Mouse (Mus musculus) left cerebral cortex, postnatal 4 days (tissue): ENCODE results near the gene Arhgap9. TPM values are rescaled to one million over a fixed set of nuclear protein-coding genes. Genes with fewer than 3 reads are reported as not detected.

ENCODE experiments used
- total RNA-seq, 2 experiments: library from RNA; stranded (reverse); gene quantifications; 2 replicates each; pipeline ENCODE4 v1.2.3; 2021

Gene Arhgap9
- total RNA-seq, 2 experiments from 2014 or later, result 0.56 to 1.1 TPM

Other genes starting within 250 kb of the Arhgap9 start
- 100 to 1,000 TPM; 384 to 394 TPM for gene Agap2, start 246.7 kb upstream of the Arhgap9 start, total RNA-seq
- gene Os9, start 200.8 kb upstream of the Arhgap9 start, total RNA-seq, result 10 to 100 TPM; 86.3 to 90.7 TPM
- 100 to 1,000 TPM in 1 of 2 experiments, 10 to 100 TPM in 1; 99.8 to 109 TPM for gene B4galnt1, start 156.7 kb upstream of the Arhgap9 start, total RNA-seq
- under 1 TPM; 0.83 to 0.88 TPM for gene Slc26a10, start 141.3 kb upstream of the Arhgap9 start, total RNA-seq
- gene Arhgef25, start 131.9 kb upstream of the Arhgap9 start, total RNA-seq, result 10 to 100 TPM; 70.5 to 75.6 TPM
- 100 to 1,000 TPM; 184 to 207 TPM for gene Dtx3, start 126.2 kb upstream of the Arhgap9 start, total RNA-seq
- gene Pip4k2c, start 110.4 kb upstream of the Arhgap9 start, total RNA-seq, result 10 to 100 TPM; 23.8 to 25.0 TPM
- gene Kif5a, start 58.6 kb upstream of the Arhgap9 start, total RNA-seq, result 100 to 1,000 TPM; 291 to 312 TPM
- gene Dctn2, start 55.6 kb upstream of the Arhgap9 start, total RNA-seq, result 100 to 1,000 TPM; 298 to 302 TPM
- 10 to 100 TPM; 47.7 to 51.5 TPM for gene Mbd6, start 32.9 kb upstream of the Arhgap9 start, total RNA-seq
- gene Mars, start 10.2 kb upstream of the Arhgap9 start, total RNA-seq, result 10 to 100 TPM; 65.3 to 65.5 TPM
- 1 to 10 TPM; 2.8 to 4.1 TPM for gene Gli1, start 20.0 kb downstream of the Arhgap9 start, total RNA-seq
- gene Inhbe, start 32.4 kb downstream of the Arhgap9 start, total RNA-seq, result not detected
- gene Inhbc, start 48.5 kb downstream of the Arhgap9 start, total RNA-seq, result not detected
- 100 to 1,000 TPM; 158 to 165 TPM for gene R3hdm2, start 58.4 kb downstream of the Arhgap9 start, total RNA-seq
- gene Stac3, start 179.7 kb downstream of the Arhgap9 start, total RNA-seq, result 1 to 10 TPM; 5.1 to 5.2 TPM
- 1 to 10 TPM; 4.9 to 7.5 TPM for gene Ndufa4l2, start 193.0 kb downstream of the Arhgap9 start, total RNA-seq
- 10 to 100 TPM; 39.7 to 39.9 TPM for gene Shmt2, start 200.5 kb downstream of the Arhgap9 start, total RNA-seq
- 10 to 100 TPM; 12.9 to 14.4 TPM for gene Nxph4, start 212.6 kb downstream of the Arhgap9 start, total RNA-seq